Mouse (Mus musculus) lung, adult 2 months (tissue): ENCODE measurements around the gene Pigt. TPM values are rescaled to one million over a fixed set of nuclear protein-coding genes. Genes with fewer than 3 reads are reported as not detected.
A peak's percentile ranks its signal among the peaks of the same experiment; 100 is the strongest.

Experiments
- DNase-seq: peaks from one replicate; pipeline ENCODE4 v3.0.0; 2022
- H3K4me1 ChIP-seq: fragments of 200-500 bp; 2 replicates; pipeline ENCODE4 v1.6.1; 2011; ENCODE audit warnings: low read length; ENCODE audit not compliant: control insufficient read depth, insufficient read depth
- H3K4me3 ChIP-seq: fragments of 200-500 bp; replicated peaks from 2 replicates; pipeline ENCODE3; 2011; ENCODE audit warnings: low read depth, mild to moderate bottlenecking, control low read depth, low read length; ENCODE audit errors: extremely low read depth
- CTCF ChIP-seq: fragments of 200-500 bp; IDR thresholded peaks from 2 replicates; pipeline ENCODE4 v1.5.1; 2011; ENCODE audit warnings: mild to moderate bottlenecking, low read length, control low read depth; ENCODE audit not compliant: insufficient read depth
- POLR2A ChIP-seq: fragments of 200-500 bp; IDR thresholded peaks from 2 replicates; pipeline ENCODE4 v1.6.1; 2011; ENCODE audit warnings: low read depth, mild to moderate bottlenecking, control low read depth, low read length, borderline replicate concordance; ENCODE audit errors: extremely low read depth
- WGBS: fragments of 180-500 bp; shearing (Covaris S2); methylation state at CpG from one replicate; pipeline ENCODE4 v1.1.7; 2018; 5-methylcytosine and 5-hydroxymethylcytosine counted together
- polyA plus RNA-seq: library from polyadenylated mRNA; depleted of rRNA; stranded (reverse); fragments of >200 nt; gene quantifications from 2 replicates; pipeline ENCODE4 v1.2.3, GENCODE M21; 2012

The Pigt gene
- polyA plus RNA-seq, 1 experiment: 104 TPM

GRCm38 (mm10) chr2:164517485-164518221 lies 20.3 kb downstream of the Pigt start:
- TF ChIP-seq POLR2A: no peak
- TF ChIP-seq CTCF: peak; percentile 78
- 35% methylated on average over 10 of the region's 10 CpGs for WGBS
- Histone ChIP-seq H3K4me3 (no peak overlapping the region), H3K4me1 (peaks cover under 1% of the 10 kb centered on the region; the same call in 1 of the 2 replicates)
- DNase-seq: peak; percentile 68

- TF ChIP-seq CTCF (no peak), POLR2A (no peak)
- WGBS: 56% methylated on average over 11 of the region's 11 CpGs
These were observed 21.2 kb downstream of the Pigt start for GRCm38 (mm10) chr2:164518266-164519170.

GRCm38 (mm10) chr2:164519171-164519526 lies 21.8 kb downstream of the Pigt start:
- Histone ChIP-seq H3K4me3 (no peak overlapping the region), H3K4me1 (no peaks in the 10 kb centered on the region)
- WGBS: 77% methylated on average over 6 of the region's 6 CpGs
- TF ChIP-seq CTCF (no peak), POLR2A (no peak)
- DNase-seq: no peak

More at GRCm38 (mm10) chr2:164518266-164519170, 21.2 kb downstream of the Pigt start:
- DNase-seq: no peak
- H3K4me3 ChIP-seq: no peak overlapping the region
- no peaks in the 10 kb centered on the region for H3K4me1 ChIP-seq

- WGBS: 6% methylated on average over 3 of the region's 3 CpGs
- Histone ChIP-seq H3K4me1 (no peaks in the 10 kb centered on the region), H3K4me3 (no peak overlapping the region)
- TF ChIP-seq CTCF (peak; percentile 93), POLR2A (no peak)
- peak; percentile 54 for DNase-seq
These were observed 23.5 kb downstream of the Pigt start for GRCm38 (mm10) chr2:164520782-164521181.

GRCm38 (mm10) chr2:164521841-164522240 lies 24.5 kb downstream of the Pigt start:
- 13% methylated on average over 11 of the region's 11 CpGs for WGBS
- DNase-seq: peak; percentile 39
- TF ChIP-seq CTCF (no peak), POLR2A (no peak)
- no peak overlapping the region for H3K4me3 ChIP-seq
- no peaks in the 10 kb centered on the region for H3K4me1 ChIP-seq

GRCm38 (mm10) chr2:164522280-164522679 lies 25.0 kb downstream of the Pigt start:
- no peak overlapping the region for H3K4me3 ChIP-seq
- no peaks in the 10 kb centered on the region for H3K4me1 ChIP-seq
- no peak for TF ChIP-seq CTCF
- TF ChIP-seq POLR2A: peak; percentile 11; the same call in 1 of the 2 replicates
- DNase-seq: peak; percentile 22
- 19% methylated on average over 8 of the region's 8 CpGs for WGBS

GRCm38 (mm10) chr2:164523301-164523773 lies 26.0 kb downstream of the Pigt start:
- Histone ChIP-seq H3K4me3 (peak overlapping the region; percentile 62), H3K4me1 (no peaks in the 10 kb centered on the region)
- no peak for DNase-seq
- WGBS: 67% methylated on average over 10 of the region's 10 CpGs
- TF ChIP-seq POLR2A (peak; percentile 45; the same call in 1 of the 2 replicates), CTCF (no peak)

- H3K4me1 ChIP-seq: 0 out of 2 replicates have a peak, but pooled peaks cover 3% of the 10 kb centered on the region
- WGBS: 49% methylated on average over 5 of the region's 5 CpGs
- DNase-seq: no peak
- TF ChIP-seq CTCF: no peak
- peak; percentile 29; the same call in 1 of the 2 replicates for TF ChIP-seq POLR2A
- H3K4me3 ChIP-seq: no peak overlapping the region
These were observed 31.2 kb downstream of the Pigt start for GRCm38 (mm10) chr2:164528557-164528956.

GRCm38 (mm10) chr2:164531169-164531568 lies 33.8 kb downstream of the Pigt start:
- DNase-seq: peak; percentile 77
- peak; percentile 68 for TF ChIP-seq CTCF
- TF ChIP-seq POLR2A: no peak
- 4% methylated on average over 3 of the region's 3 CpGs for WGBS
- 0 out of 2 replicates have a peak, but pooled peaks cover 3% of the 10 kb centered on the region for H3K4me1 ChIP-seq
- no peak overlapping the region for H3K4me3 ChIP-seq
